Mouse (Mus musculus): Measurements from ENCODE around the gene Olfr11.

The Olfr11 gene

DNA sequence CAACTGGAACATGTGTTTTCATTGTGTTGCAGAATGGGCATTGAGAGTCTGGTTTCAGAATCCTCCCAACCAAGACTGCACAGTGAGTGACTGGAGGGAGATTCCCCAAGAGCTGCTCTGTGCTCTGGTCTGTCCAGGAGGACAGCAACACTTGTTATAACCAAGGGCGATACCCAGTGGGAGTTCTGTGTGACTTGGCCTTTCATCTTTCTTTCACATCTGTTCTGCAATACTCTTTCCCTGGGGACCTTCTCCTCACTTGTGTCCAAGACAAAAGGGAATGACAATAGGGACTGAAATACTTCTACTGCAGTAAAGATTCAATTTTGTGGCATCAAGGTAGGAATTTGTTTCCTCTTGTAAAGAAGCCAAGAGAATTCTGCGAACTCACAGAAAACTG is at the start of gene Olfr11:
TSS of gene Olfr11 (minus strand) at position 101 of the 400 bp plus-strand sequence.
- DNase-seq (ENCODE audit: low spot score in 2 of 2) = no peak

GRCm38 (mm10) chr13:21677305-21677704 is 35.0 kb upstream of the Olfr11 start, which contains the start of gene Olfr1360:
TSS of gene Olfr1360 (minus strand) at chr13:21677405.
- no peak for DNase-seq (ENCODE audit: low spot score in 2 of 2)

DNA sequence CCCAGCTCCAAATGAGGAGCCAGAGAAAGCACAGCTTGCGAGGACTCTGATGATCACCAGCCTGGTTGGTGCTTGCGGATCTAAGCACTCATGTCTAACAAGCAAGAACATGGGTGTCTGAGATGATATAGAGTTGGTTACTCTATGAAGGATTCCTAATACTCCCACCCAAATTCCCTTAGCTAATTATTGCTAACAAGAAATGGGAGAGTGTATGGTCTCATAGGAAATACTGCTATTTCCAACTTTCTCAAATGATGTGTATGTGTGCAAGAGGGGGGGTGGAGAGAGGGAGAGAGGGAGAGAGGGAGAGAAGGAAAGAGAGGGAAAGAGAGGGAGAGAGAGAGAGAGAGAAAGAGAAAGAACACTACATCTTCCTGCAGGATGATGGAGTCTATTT is 21.0 kb upstream of the Olfr11 start, which contains the start of gene Olfr1361:
TSS of gene Olfr1361 (minus strand) at position 101 of the 400 bp plus-strand sequence.
- DNase-seq (ENCODE audit: low spot score in 2 of 2) = no peak

GRCm38 (mm10) chr13:21613922-21614321 is 28.4 kb downstream of the Olfr11 start, which contains the start of gene Olfr1362:
TSS of gene Olfr1362 (minus strand) at chr13:21614022.
- DNase-seq (ENCODE audit: low spot score in 2 of 2) = no peak

DNA sequence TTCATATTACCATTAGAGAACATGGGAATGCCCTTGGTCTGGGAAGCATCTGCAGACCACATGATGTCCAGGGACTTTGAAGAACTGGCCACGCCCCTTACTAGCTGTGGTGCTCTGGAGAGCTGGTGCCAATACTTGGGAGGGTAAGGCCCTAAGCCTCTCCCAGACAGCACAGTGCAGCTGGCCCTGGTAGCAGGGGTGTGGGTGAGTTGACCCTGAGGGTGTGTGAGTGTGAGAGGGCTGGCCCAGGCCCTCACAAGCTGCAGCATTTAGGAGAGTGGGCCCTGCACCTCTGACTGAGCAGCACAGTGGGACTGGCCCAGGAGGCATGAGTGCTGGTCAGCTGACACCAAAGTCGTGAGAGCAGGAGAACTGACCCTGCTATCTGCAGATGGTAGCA is 50.7 kb downstream of the Olfr11 start:
- no peak for DNase-seq (ENCODE audit: low spot score in 2 of 2)

Measured in frontal cortex, postnatal 14 days (tissue).